Mouse (Mus musculus): Measurements from ENCODE around the gene Gm30083.

DNA sequence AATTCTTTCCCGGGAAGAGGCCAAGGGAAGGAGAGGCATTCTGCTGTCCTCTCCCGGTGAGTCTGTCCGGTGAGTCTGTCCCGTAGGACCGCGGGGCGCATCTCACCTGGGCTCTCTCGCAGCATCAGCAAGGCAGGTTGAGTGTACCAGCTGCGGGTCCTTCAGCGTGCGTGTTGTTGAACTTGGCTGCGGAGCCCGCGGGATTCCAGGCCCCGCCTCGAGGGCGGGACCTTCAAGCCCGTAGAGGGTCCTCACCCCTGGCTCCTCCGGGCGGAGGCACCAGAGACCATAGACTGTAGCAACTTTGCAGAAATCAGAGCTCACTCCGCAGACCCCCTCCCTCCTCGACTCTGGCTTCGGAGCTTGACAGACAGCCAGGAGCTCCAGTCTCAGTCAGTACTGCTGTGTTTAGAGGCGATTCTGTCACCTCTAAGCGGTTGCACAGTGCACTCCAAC lies 36.4 kb downstream of the Gm30083 start, which contains the start of gene Zfp488:
- TF ChIP-seq MAX (IDR thresholded peaks at IDR 0.05; ENCODE audit: low read length) (no peak), ZNF384 (IDR thresholded peaks at IDR 0.05; ENCODE audit: low read depth, low read length) (no peak), MAFK (IDR thresholded peaks at IDR 0.05; ENCODE audit: borderline replicate concordance, low read depth, low read length) (no peak), ZKSCAN1 (IDR thresholded peaks at IDR 0.05; ENCODE audit: low read depth, low read length) (no peak), KAT2A (conservative IDR thresholded peaks at IDR 0.05; ENCODE audit: low read depth, low read length) (no peak), CTCF (IDR thresholded peaks at IDR 0.05 in 2 of 3, conservative IDR thresholded peaks at IDR 0.05 in 1 of 3; ENCODE audit: control insufficient read depth in 1 of 3, insufficient read depth in 1 of 3, low read depth in 2 of 3, low read length in 3 of 3, poor library complexity in 1 of 3, severe bottlenecking in 1 of 3) (no peak), EP300 (IDR thresholded peaks at IDR 0.05; ENCODE audit: low read depth in 1 of 2, low read length in 2 of 2) (no peak), GATA1 (IDR thresholded peaks at IDR 0.05; ENCODE audit: low read depth, low read length) (no peak), POLR2A (IDR thresholded peaks at IDR 0.05; ENCODE audit: control insufficient read depth in 1 of 2, insufficient read depth in 1 of 2, low read depth in 1 of 2, low read length in 2 of 2, poor library complexity in 1 of 2) (no peak), MAZ (IDR thresholded peaks at IDR 0.05; ENCODE audit: low read depth, low read length) (no peak), CHD1 (IDR thresholded peaks at IDR 0.05; ENCODE audit: low read depth, low read length) (no peak)
